Mouse (Mus musculus): ENCODE measurements around the gene Pcsk1n. TPM values are rescaled to one million over a fixed set of nuclear protein-coding genes. Genes with fewer than 3 reads are reported as not detected.
A peak's percentile ranks its signal among the peaks of the same experiment; 100 is the strongest.
"Not testable (repeated sequence)": the region's sequence is repeated elsewhere in the genome, so short reads cannot be mapped to it uniquely, and the experiment has no call there.

The Pcsk1n gene
- 82.1 and 83.8 TPM in 2 replicates for polyA plus RNA-seq (2015; fragmentation: Nextera tagmentation; extraction: Ambion mirVana)

GRCm38 (mm10) chrX:7919601-7920383 lies at the start of gene Pcsk1n:
Gene Pcsk1n, plus strand, starts transcription at chrX:7919822.
- peak within 1 kb of the TSS; percentile 63 for H3K4me2 ChIP-seq
- H3K27me3 ChIP-seq: peaks cover 24% of the 10 kb centered on the region
- 21% methylated on average over 30 of the region's 40 CpGs for WGBS
- peak within 1 kb of the TSS; percentile 46 for H3K4me3 ChIP-seq
- H3K4me1 ChIP-seq: peaks cover 8% of the 10 kb centered on the region
- H3K9ac ChIP-seq: peak within 1 kb of the TSS; percentile 60
- no peaks in the 10 kb centered on the region for H3K9me3 ChIP-seq (replicated peaks)
- peak; percentile 91 for ATAC-seq
- peak within 1 kb of the TSS; percentile 57 for H3K27ac ChIP-seq
- H3K36me3 ChIP-seq (ENCODE audit: poor library complexity, severe bottlenecking): 0 out of 2 replicates have a peak, but pooled peaks cover 5% of the 10 kb centered on the region

- WGBS: 20% methylated on average over 3 of the region's 3 CpGs
- H3K4me1 ChIP-seq: peaks cover 8% of the 10 kb centered on the region; the same call in 1 of the 2 replicates
- no peak overlapping the region for H3K27ac ChIP-seq
- 0 out of 2 replicates have a peak, but pooled peaks cover 3% of the 10 kb centered on the region for H3K9me3 ChIP-seq (replicated peaks)
- no peak for ATAC-seq
- no peak overlapping the region for H3K4me3 ChIP-seq
- H3K4me2 ChIP-seq: no peak overlapping the region
- H3K36me3 ChIP-seq (ENCODE audit: poor library complexity, severe bottlenecking): peaks cover 41% of the 10 kb centered on the region
- no peaks in the 10 kb centered on the region for H3K27me3 ChIP-seq
- no peak overlapping the region for H3K9ac ChIP-seq
Observed at GRCm38 (mm10) chrX:7869826-7870225, 49.8 kb upstream of the Pcsk1n start.

- no peaks in the 10 kb centered on the region for H3K9me3 ChIP-seq (replicated peaks)
- peaks cover 19% of the 10 kb centered on the region for H3K36me3 ChIP-seq (ENCODE audit: poor library complexity, severe bottlenecking)
- WGBS: 14% methylated on average over 31 of the region's 38 CpGs
- H3K4me1 ChIP-seq: peaks cover 10% of the 10 kb centered on the region; the same call in 1 of the 2 replicates
- peak within 1 kb of the TSS; percentile 68 for H3K9ac ChIP-seq
- ATAC-seq: peak; percentile 93
- H3K27ac ChIP-seq: no peak within 1 kb of the TSS; the same call in 1 of the 2 replicates
- H3K4me3 ChIP-seq: peak within 1 kb of the TSS; percentile 49
- H3K27me3 ChIP-seq: no peaks in the 10 kb centered on the region
- H3K4me2 ChIP-seq: peak within 1 kb of the TSS; percentile 85
Observed at GRCm38 (mm10) chrX:7878007-7878419, 41.6 kb upstream of the Pcsk1n start, which contains the start of gene Pim2. Gene Pim2, plus strand, starts transcription at chrX:7878262.

GRCm38 (mm10) chrX:7878495-7878894 lies 41.1 kb upstream of the Pcsk1n start:
- ATAC-seq: peak; percentile 42
- H3K27ac ChIP-seq: no peak overlapping the region
- no peaks in the 10 kb centered on the region for H3K9me3 ChIP-seq (replicated peaks)
- H3K4me1 ChIP-seq: peaks cover 10% of the 10 kb centered on the region; the same call in 1 of the 2 replicates
- H3K27me3 ChIP-seq: no peaks in the 10 kb centered on the region
- H3K4me3 ChIP-seq: peak overlapping the region; percentile 49
- peak overlapping the region; percentile 68 for H3K9ac ChIP-seq
- H3K36me3 ChIP-seq (ENCODE audit: poor library complexity, severe bottlenecking): peaks cover 16% of the 10 kb centered on the region
- peak overlapping the region; percentile 85 for H3K4me2 ChIP-seq
- WGBS: 18% methylated on average over 21 of the region's 21 CpGs

- Histone ChIP-seq H3K36me3 (ENCODE audit: poor library complexity, severe bottlenecking) (0 out of 2 replicates have a peak, but pooled peaks cover 3% of the 10 kb centered on the region), H3K4me1 (peaks cover 12% of the 10 kb centered on the region), H3K27me3 (no peaks in the 10 kb centered on the region), H3K4me2 (peak overlapping the region; percentile 85), H3K27ac (no peak overlapping the region), H3K9me3 (replicated peaks) (no peaks in the 10 kb centered on the region), H3K4me3 (peak overlapping the region; percentile 49), H3K9ac (no peak overlapping the region)
- ATAC-seq: peak; percentile 44
- WGBS: 13% methylated on average over 11 of the region's 11 CpGs
Observed at GRCm38 (mm10) chrX:7879819-7880218, 39.8 kb upstream of the Pcsk1n start.

GRCm38 (mm10) chrX:7883841-7884567 lies 35.6 kb upstream of the Pcsk1n start, which contains the start of gene Slc35a2:
Gene Slc35a2, plus strand, starts transcription at chrX:7884028.
- H3K36me3 ChIP-seq (ENCODE audit: poor library complexity, severe bottlenecking): no peaks in the 10 kb centered on the region
- H3K4me1 ChIP-seq: peaks cover 14% of the 10 kb centered on the region
- 17% methylated on average over 48 of the region's 49 CpGs for WGBS
- H3K27ac ChIP-seq: peak within 1 kb of the TSS; percentile 75
- H3K4me2 ChIP-seq: peak within 1 kb of the TSS; percentile 65
- no peaks in the 10 kb centered on the region for H3K27me3 ChIP-seq
- peak within 1 kb of the TSS; percentile 55 for H3K4me3 ChIP-seq
- peak; percentile 81 for ATAC-seq
- H3K9ac ChIP-seq: peak within 1 kb of the TSS; percentile 63
- H3K9me3 ChIP-seq (replicated peaks): no peaks in the 10 kb centered on the region

- peak overlapping the region; percentile 61 for H3K4me2 ChIP-seq
- no peaks in the 10 kb centered on the region for H3K9me3 ChIP-seq (replicated peaks)
- peak overlapping the region; percentile 54 for H3K4me3 ChIP-seq
- H3K27me3 ChIP-seq: no peaks in the 10 kb centered on the region
- ATAC-seq: no peak
- H3K27ac ChIP-seq: no peak overlapping the region
- WGBS: 29% methylated on average over 13 of the region's 13 CpGs
- peaks cover 22% of the 10 kb centered on the region for H3K36me3 ChIP-seq (ENCODE audit: poor library complexity, severe bottlenecking)
- H3K4me1 ChIP-seq: peaks cover 7% of the 10 kb centered on the region
- H3K9ac ChIP-seq: peak overlapping the region; percentile 63
Observed at GRCm38 (mm10) chrX:7898211-7898610, 21.4 kb upstream of the Pcsk1n start.

- Histone ChIP-seq H3K4me3 (peak within 1 kb of the TSS; percentile 54), H3K27ac (peak within 1 kb of the TSS; percentile 78), H3K9me3 (replicated peaks) (no peaks in the 10 kb centered on the region), H3K4me1 (peaks cover 7% of the 10 kb centered on the region), H3K36me3 (ENCODE audit: poor library complexity, severe bottlenecking) (peaks cover 20% of the 10 kb centered on the region), H3K4me2 (peak within 1 kb of the TSS; percentile 61), H3K27me3 (no peaks in the 10 kb centered on the region), H3K9ac (peak within 1 kb of the TSS; percentile 72)
- WGBS: 16% methylated on average over 57 of the region's 62 CpGs
- peak; percentile 99 for ATAC-seq
Observed at GRCm38 (mm10) chrX:7898880-7899874, 20.4 kb upstream of the Pcsk1n start, which contains the start of the genes Pqbp1 and Timm17b. Gene Pqbp1, minus strand, starts transcription at chrX:7899269. Gene Timm17b, plus strand, starts transcription at chrX:7899357.

- 89% methylated on average over 5 of the region's 5 CpGs for WGBS
- Histone ChIP-seq H3K4me3 (no peak overlapping the region), H3K4me2 (no peak overlapping the region), H3K9ac (no peak overlapping the region), H3K9me3 (replicated peaks) (no peaks in the 10 kb centered on the region), H3K4me1 (no peaks in the 10 kb centered on the region), H3K27ac (no peak overlapping the region), H3K27me3 (no peaks in the 10 kb centered on the region), H3K36me3 (ENCODE audit: poor library complexity, severe bottlenecking) (peaks cover 16% of the 10 kb centered on the region; the same call in 1 of the 2 replicates)
- no peak for ATAC-seq
Observed at GRCm38 (mm10) chrX:7904441-7904840, 15.2 kb upstream of the Pcsk1n start.

- no peak within 1 kb of the TSS for H3K27ac ChIP-seq
- WGBS: 88% methylated on average over 5 of the region's 5 CpGs
- peaks cover 16% of the 10 kb centered on the region; the same call in 1 of the 2 replicates for H3K36me3 ChIP-seq (ENCODE audit: poor library complexity, severe bottlenecking)
- H3K27me3 ChIP-seq: no peaks in the 10 kb centered on the region
- H3K4me1 ChIP-seq: no peaks in the 10 kb centered on the region
- no peak for ATAC-seq
- H3K4me3 ChIP-seq: no peak within 1 kb of the TSS
- no peak within 1 kb of the TSS for H3K4me2 ChIP-seq
- H3K9me3 ChIP-seq (replicated peaks): no peaks in the 10 kb centered on the region
- H3K9ac ChIP-seq: no peak within 1 kb of the TSS
Observed at GRCm38 (mm10) chrX:7907735-7908134, 11.9 kb upstream of the Pcsk1n start, which contains the start of gene Gm10491. Gene Gm10491, minus strand, starts transcription at chrX:7907835.

- not testable (repeated sequence) for H3K4me3 ChIP-seq; ATAC-seq; H3K4me1 ChIP-seq; H3K9me3 ChIP-seq (replicated peaks); H3K27ac ChIP-seq; H3K9ac ChIP-seq; H3K4me2 ChIP-seq; H3K27me3 ChIP-seq
- peaks cover 16% of the 10 kb centered on the region; the same call in 1 of the 2 replicates for H3K36me3 ChIP-seq (ENCODE audit: poor library complexity, severe bottlenecking)
- whole genome bisulfite sequencing: 97% methylated on average over 4 of the region's 4 CpGs
Observed at GRCm38 (mm10) chrX:7909242-7909641, 10.4 kb upstream of the Pcsk1n start, which contains the start of gene Gm10490. Gene Gm10490, plus strand, starts transcription at chrX:7909542.
